Comparison of ENCODE assay signal across 24 mouse cellular contexts in the genomic region with DNA sequence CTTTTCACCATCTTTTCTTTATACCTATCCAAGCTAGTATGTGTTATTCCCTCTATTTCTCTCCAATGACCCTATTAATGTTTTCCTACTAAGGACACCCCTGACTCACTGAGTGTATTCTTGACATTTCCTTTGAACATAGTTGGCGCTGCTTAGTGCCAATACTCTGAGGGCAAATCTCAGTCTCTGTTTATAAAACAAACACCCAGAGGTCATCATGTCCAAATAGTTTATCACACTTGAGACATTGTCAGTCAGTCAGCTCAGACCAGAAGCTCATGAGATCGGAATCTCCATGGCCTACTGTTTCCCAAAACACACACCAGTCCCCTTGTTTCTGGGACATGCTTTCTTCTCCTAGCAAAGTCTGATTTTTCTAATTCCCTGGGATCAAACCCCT.
A peak's percentile ranks its signal among the peaks of the same experiment; 100 is the strongest.
DNase-seq lines count a peak whose midpoint lies in the region; ATAC-seq and TF ChIP-seq lines count a peak whose summit lies in the region.
"Had no signal": no experiment of that assay in that cellular context is flagged by ENCODE, and none has a peak within 500 bp of the region (broad histone marks: within the 10 kb centered on the region; RNA-seq: fewer than 3 reads in every experiment).

No protein-coding gene starts in this region.

- peak; percentile 44 for DNase-seq in lung, embryonic 14.5 days
- no peak for DNase-seq in lung, adult 2 months
- DNase-seq in lung, postnatal 10 days: peak; percentile 72
- no peak for DNase-seq in gastrocnemius, adult 18-20 months (ENCODE audit: low spot score)
- no peak for DNase-seq in cerebellum, adult 9-10 months
- DNase-seq: adrenal gland, adult 2 months; adrenal gland, postnatal 25 days; B cell, adult 2 months; cerebellum, adult 2 months; cerebellum, postnatal 25 days; gastrocnemius, adult 2 months; gastrocnemius, postnatal 25 days; heart, postnatal 36 days; kidney, adult 11 months had no signal

- H3K27me3 ChIP-seq in lung, embryonic 14.5 days (ENCODE audit: insufficient read depth, low read length): no peaks in the 10 kb centered on the region
- H3K27me3 ChIP-seq: embryonic facial prominence, embryonic 12.5 days; forebrain, embryonic 12.5 days; heart, embryonic 12.5 days; hindbrain, embryonic 15.5 days had no signal

- no peaks in the 10 kb centered on the region for H3K36me3 ChIP-seq in lung, embryonic 14.5 days (ENCODE audit: insufficient read depth)
- H3K36me3 ChIP-seq: embryonic facial prominence, embryonic 12.5 days; forebrain, embryonic 12.5 days; G1E; heart, embryonic 12.5 days; hindbrain, embryonic 15.5 days had no signal

- H3K4me3 ChIP-seq in lung, embryonic 14.5 days (ENCODE audit: low read depth, low read length): no peak overlapping the region
- no peak overlapping the region for H3K4me3 ChIP-seq in lung, adult 2 months (replicated peaks; ENCODE audit: extremely low read depth, low read depth, low read length)
- no peak overlapping the region for H3K4me3 ChIP-seq in brown adipose tissue, adult 24 weeks (ENCODE audit: insufficient read depth, low read depth, low read length)
- H3K4me3 ChIP-seq: embryonic facial prominence, embryonic 12.5 days; forebrain, embryonic 12.5 days; gastrocnemius, adult 2 months; heart, embryonic 12.5 days; hindbrain, embryonic 15.5 days had no signal

- whole genome bisulfite sequencing in lung, embryonic 14.5 days: 37% methylated on average over 2 of the region's 2 CpGs
- 26% methylated on average over 2 of the region's 2 CpGs for WGBS in lung, adult 2 months

- H3K4me1 ChIP-seq in lung, embryonic 14.5 days (ENCODE audit: insufficient read depth): no peaks in the 10 kb centered on the region
- no peaks in the 10 kb centered on the region for H3K4me1 ChIP-seq in lung, adult 2 months (ENCODE audit: control insufficient read depth, insufficient read depth, low read length)
- no peaks in the 10 kb centered on the region for H3K4me1 ChIP-seq in brown adipose tissue, adult 24 weeks (ENCODE audit: control insufficient read depth, insufficient read depth, insufficient read length, low read length)
- H3K4me1 ChIP-seq: embryonic facial prominence, embryonic 12.5 days; forebrain, embryonic 12.5 days; heart, embryonic 12.5 days; hindbrain, embryonic 15.5 days had no signal

- no peak overlapping the region for H3K9ac ChIP-seq in lung, embryonic 14.5 days
- H3K9ac ChIP-seq: embryonic facial prominence, embryonic 12.5 days; forebrain, embryonic 12.5 days; heart, embryonic 12.5 days; hindbrain, embryonic 15.5 days had no signal

- H3K4me2 ChIP-seq in lung, embryonic 14.5 days: no peak overlapping the region
- H3K4me2 ChIP-seq: embryonic facial prominence, embryonic 12.5 days; forebrain, embryonic 12.5 days; heart, embryonic 12.5 days; hindbrain, embryonic 15.5 days had no signal

- TF ChIP-seq POLR2A in lung, adult 2 months (IDR thresholded peaks at IDR 0.05; ENCODE audit: borderline replicate concordance, extremely low read depth, low read depth, low read length): no peak

- no peak overlapping the region for H3K27ac ChIP-seq in lung, embryonic 14.5 days (ENCODE audit: low read depth)
- peak overlapping the region; percentile 85 for H3K27ac ChIP-seq in brown adipose tissue, adult 24 weeks (replicated peaks; ENCODE audit: low read depth, low read length)
- H3K27ac ChIP-seq: embryonic facial prominence, embryonic 12.5 days; forebrain, embryonic 12.5 days; gastrocnemius, adult 2 months; hindbrain, embryonic 15.5 days had no signal

- no peak for TF ChIP-seq CTCF in lung, embryonic 14.5 days (IDR thresholded peaks at IDR 0.05; ENCODE audit: low read depth)
- TF ChIP-seq CTCF in lung, adult 2 months (IDR thresholded peaks at IDR 0.05; ENCODE audit: insufficient read depth, low read length): no peak

- no peaks in the 10 kb centered on the region for H3K9me3 ChIP-seq in lung, embryonic 14.5 days (ENCODE audit: low read depth, low read length)
- H3K9me3 ChIP-seq: embryonic facial prominence, embryonic 12.5 days; forebrain, embryonic 12.5 days; G1E; heart, embryonic 12.5 days; hindbrain, embryonic 15.5 days had no signal

- no peak for ATAC-seq in lung, embryonic 14.5 days (ENCODE audit: insufficient read depth)
- ATAC-seq in inflammation-experienced regulatory T-cells, adult 6 months: no peak
- ATAC-seq: activated CD4-positive, CD25-positive, alpha-beta regulatory T cell, adult 4 months; CD4-positive, CD25-positive, alpha-beta regulatory T cell, adult 4 months; forebrain, embryonic 16.5 days had no signal

Comparison
In these comparisons a context has a peak if more than half of its experiments do, and no peak if none do; other contexts are left out.
1. DNase-seq: peak in lung, embryonic 14.5 days (single experiment) and lung, postnatal 10 days (single experiment); none in lung, adult 2 months (single experiment), gastrocnemius, adult 18-20 months (single experiment) and cerebellum, adult 9-10 months (single experiment).